24 mouse cellular contexts compared by ENCODE assay signal in genomic region chr12:113364437-113364836, GRCm38 (mm10).
DNase-seq lines count a peak whose midpoint lies in the region; ATAC-seq and TF ChIP-seq lines count a peak whose summit lies in the region.
"Had no signal": no experiment of that assay in that cellular context is flagged by ENCODE, and none has a peak within 500 bp of the region (broad histone marks: within the 10 kb centered on the region; RNA-seq: fewer than 3 reads in every experiment).

No protein-coding gene starts in this region.

- TF ChIP-seq CTCF in intestine, postnatal 0 days (IDR thresholded peaks at IDR 0.05; ENCODE audit: low read depth), result no peak

- H3K4me2 ChIP-seq in embryonic facial prominence, embryonic 11.5 days (ENCODE audit: low read depth, low read length), result no peak overlapping the region
- no peak overlapping the region for H3K4me2 ChIP-seq in intestine, embryonic 14.5 days (ENCODE audit: low read length)
- H3K4me2 ChIP-seq in intestine, postnatal 0 days (replicated peaks; ENCODE audit: low read depth), result no peak overlapping the region
- H3K4me2 ChIP-seq in midbrain, embryonic 12.5 days (replicated peaks), result no peak overlapping the region
- no peak overlapping the region for H3K4me2 ChIP-seq in midbrain, embryonic 15.5 days
- H3K4me2 ChIP-seq: embryonic facial prominence, embryonic 12.5 days; heart, embryonic 13.5 days; neural tube, embryonic 12.5 days had no signal

- H3K27ac ChIP-seq in embryonic facial prominence, embryonic 11.5 days (replicated peaks; ENCODE audit: low read depth, low read length), result no peak overlapping the region
- no peak overlapping the region for H3K27ac ChIP-seq in embryonic facial prominence, embryonic 10.5 days (replicated peaks)
- no peak overlapping the region for H3K27ac ChIP-seq in intestine, embryonic 14.5 days (ENCODE audit: low read depth)
- H3K27ac ChIP-seq in intestine, postnatal 0 days (ENCODE audit: low read depth, low read length), result no peak overlapping the region
- no peak overlapping the region for H3K27ac ChIP-seq in midbrain, embryonic 12.5 days (replicated peaks)
- H3K27ac ChIP-seq in midbrain, embryonic 15.5 days, result no peak overlapping the region
- H3K27ac ChIP-seq: embryonic facial prominence, embryonic 12.5 days; heart, embryonic 13.5 days; liver, embryonic 14.5 days; neural tube, embryonic 12.5 days had no signal

- no peaks in the 10 kb centered on the region for H3K36me3 ChIP-seq in embryonic facial prominence, embryonic 11.5 days (replicated peaks; ENCODE audit: control insufficient read depth, insufficient read depth, low read depth, low read length)
- no peaks in the 10 kb centered on the region for H3K36me3 ChIP-seq in embryonic facial prominence, embryonic 10.5 days (replicated peaks)
- H3K36me3 ChIP-seq in intestine, embryonic 14.5 days (ENCODE audit: control insufficient read depth, insufficient read depth, low read length), result no peaks in the 10 kb centered on the region
- no peaks in the 10 kb centered on the region for H3K36me3 ChIP-seq in intestine, postnatal 0 days (ENCODE audit: control insufficient read depth, insufficient read depth)
- no peaks in the 10 kb centered on the region for H3K36me3 ChIP-seq in midbrain, embryonic 12.5 days
- no peaks in the 10 kb centered on the region for H3K36me3 ChIP-seq in midbrain, embryonic 15.5 days (replicated peaks)
- H3K36me3 ChIP-seq: embryonic facial prominence, embryonic 12.5 days; heart, embryonic 13.5 days; neural tube, embryonic 12.5 days had no signal

- no peaks in the 10 kb centered on the region for H3K9me3 ChIP-seq in embryonic facial prominence, embryonic 11.5 days (replicated peaks; ENCODE audit: control insufficient read depth, low read length)
- peaks cover 10% of the 10 kb centered on the region; the same call in 1 of the 2 replicates for H3K9me3 ChIP-seq in embryonic facial prominence, embryonic 10.5 days
- no peaks in the 10 kb centered on the region for H3K9me3 ChIP-seq in intestine, embryonic 14.5 days (ENCODE audit: control insufficient read depth, low read length)
- no peaks in the 10 kb centered on the region for H3K9me3 ChIP-seq in intestine, postnatal 0 days (ENCODE audit: control insufficient read depth)
- peaks cover 10% of the 10 kb centered on the region; the same call in 1 of the 2 replicates for H3K9me3 ChIP-seq in midbrain, embryonic 12.5 days
- no peaks in the 10 kb centered on the region for H3K9me3 ChIP-seq in midbrain, embryonic 15.5 days
- H3K9me3 ChIP-seq: embryonic facial prominence, embryonic 12.5 days had no signal

- no peak for DNase-seq in embryonic facial prominence, embryonic 11.5 days (ENCODE audit: low spot score)
- no peak for DNase-seq in embryonic facial prominence, embryonic 10.5 days (ENCODE audit: low spot score)
- DNase-seq in intestine, embryonic 14.5 days (ENCODE audit: low spot score), result peak; percentile 43
- DNase-seq: adrenal gland, postnatal 10 days; cerebellum, adult 8-10 months; cerebellum, postnatal 25 days; gastrocnemius, postnatal 14 days; heart, postnatal 10 days; kidney, adult 11 months; kidney, postnatal 14 days; lung, adult 2 months; right cerebral cortex, adult 18-20 months; thymus, postnatal 14 days had no signal

- H3K4me3 ChIP-seq in embryonic facial prominence, embryonic 11.5 days (ENCODE audit: low read depth, low read length), result no peak overlapping the region
- H3K4me3 ChIP-seq in embryonic facial prominence, embryonic 10.5 days, result no peak overlapping the region
- H3K4me3 ChIP-seq in intestine, embryonic 14.5 days (ENCODE audit: low read depth, low read length), result no peak overlapping the region
- no peak overlapping the region for H3K4me3 ChIP-seq in intestine, postnatal 0 days (ENCODE audit: low read depth, low read length)
- no peak overlapping the region for H3K4me3 ChIP-seq in midbrain, embryonic 12.5 days
- H3K4me3 ChIP-seq in midbrain, embryonic 15.5 days, result no peak overlapping the region
- H3K4me3 ChIP-seq: embryonic facial prominence, embryonic 12.5 days; heart, embryonic 13.5 days; myocyte; neural tube, embryonic 12.5 days had no signal

- no peak overlapping the region for H3K9ac ChIP-seq in embryonic facial prominence, embryonic 11.5 days (replicated peaks; ENCODE audit: low read length)
- H3K9ac ChIP-seq in intestine, embryonic 14.5 days (ENCODE audit: low read length), result no peak overlapping the region
- no peak overlapping the region for H3K9ac ChIP-seq in intestine, postnatal 0 days (ENCODE audit: low read depth, low read length)
- H3K9ac ChIP-seq in midbrain, embryonic 12.5 days (replicated peaks), result no peak overlapping the region
- H3K9ac ChIP-seq in midbrain, embryonic 15.5 days, result no peak overlapping the region
- H3K9ac ChIP-seq: embryonic facial prominence, embryonic 12.5 days; heart, embryonic 13.5 days; liver, embryonic 14.5 days; neural tube, embryonic 12.5 days had no signal

- no peaks in the 10 kb centered on the region for H3K27me3 ChIP-seq in embryonic facial prominence, embryonic 11.5 days (ENCODE audit: control insufficient read depth, insufficient read depth, low read length)
- H3K27me3 ChIP-seq in embryonic facial prominence, embryonic 10.5 days (replicated peaks; ENCODE audit: low read depth, poor library complexity, severe bottlenecking), result no peaks in the 10 kb centered on the region
- no peaks in the 10 kb centered on the region for H3K27me3 ChIP-seq in intestine, embryonic 14.5 days (replicated peaks; ENCODE audit: control insufficient read depth, insufficient read depth, low read length)
- no peaks in the 10 kb centered on the region for H3K27me3 ChIP-seq in intestine, postnatal 0 days (replicated peaks; ENCODE audit: control insufficient read depth, insufficient read depth, low read length)
- H3K27me3 ChIP-seq in midbrain, embryonic 12.5 days, result no peaks in the 10 kb centered on the region
- no peaks in the 10 kb centered on the region for H3K27me3 ChIP-seq in midbrain, embryonic 15.5 days (replicated peaks)
- H3K27me3 ChIP-seq: embryonic facial prominence, embryonic 12.5 days; heart, embryonic 13.5 days; neural tube, embryonic 12.5 days; Patski had no signal

- no peaks in the 10 kb centered on the region for H3K4me1 ChIP-seq in embryonic facial prominence, embryonic 11.5 days (ENCODE audit: control insufficient read depth, insufficient read depth, low read length)
- no peaks in the 10 kb centered on the region for H3K4me1 ChIP-seq in embryonic facial prominence, embryonic 10.5 days
- H3K4me1 ChIP-seq in intestine, embryonic 14.5 days (replicated peaks; ENCODE audit: control insufficient read depth, insufficient read depth, low read length), result no peaks in the 10 kb centered on the region
- no peaks in the 10 kb centered on the region for H3K4me1 ChIP-seq in intestine, postnatal 0 days (replicated peaks; ENCODE audit: control insufficient read depth, insufficient read depth, low read length)
- no peaks in the 10 kb centered on the region for H3K4me1 ChIP-seq in midbrain, embryonic 12.5 days
- no peaks in the 10 kb centered on the region for H3K4me1 ChIP-seq in midbrain, embryonic 15.5 days
- H3K4me1 ChIP-seq: embryonic facial prominence, embryonic 12.5 days; heart, embryonic 13.5 days; neural tube, embryonic 12.5 days had no signal

- ATAC-seq in embryonic facial prominence, embryonic 11.5 days (replicated peaks; ENCODE audit: insufficient number of reproducible peaks, low FRiP score, low TSS enrichment, low read depth), result peak; percentile 42; the same call in 1 of the 2 replicates
- no peak for ATAC-seq in intestine, embryonic 14.5 days (replicated peaks; ENCODE audit: low FRiP score, low TSS enrichment, low read depth)
- ATAC-seq in intestine, postnatal 0 days, result no peak
- ATAC-seq in midbrain, embryonic 12.5 days (ENCODE audit: low FRiP score, low read depth), result peak; percentile 44; the same call in 1 of the 2 replicates
- ATAC-seq in midbrain, embryonic 15.5 days (replicated peaks), result no peak
- ATAC-seq in megakaryocyte-erythroid progenitor cell, adult 5-6 weeks (replicated peaks; ENCODE audit: low FRiP score, low TSS enrichment, poor library complexity, severe bottlenecking), result 0 out of 2 replicates have a peak, but pooled peaks have one; percentile 2
- ATAC-seq: forebrain, embryonic 14.5 days; Patski had no signal

Comparison
In these comparisons a context has a peak if more than half of its experiments do, and no peak if none do; other contexts are left out.
1. ATAC-seq: peak in embryonic facial prominence, embryonic 11.5 days (single experiment), midbrain, embryonic 12.5 days (single experiment) and megakaryocyte-erythroid progenitor cell, adult 5-6 weeks (single experiment); none in intestine, embryonic 14.5 days (single experiment), intestine, postnatal 0 days (single experiment) and midbrain, embryonic 15.5 days (single experiment).